Mouse (Mus musculus) intestine, embryonic 14.5 days (tissue): Measurements from ENCODE around the gene Cplx2. TPM values are rescaled to one million over a fixed set of nuclear protein-coding genes. Genes with fewer than 3 reads are reported as not detected.

Experiments used
- ATAC-seq: fragments of 200-750 bp; cut with Nextera tagmentation; replicated peaks from 2 replicates; pipeline ENCODE4 v1.8.0; 2017; ENCODE audit warnings: low read depth, moderate number of reproducible peaks, moderate TSS enrichment, moderate library complexity; ENCODE audit not compliant: low FRiP score, low TSS enrichment
- DNase-seq: peaks from one replicate; pipeline ENCODE4 v3.0.0-alpha.2; 2018; ENCODE audit warnings: low spot score
- H3K27ac ChIP-seq: fragments of 300-500 bp; sonication (generic); 2 replicates; pipeline ENCODE4 v1.5.1; 2014; ENCODE audit warnings: low read depth, mild to moderate bottlenecking, control low read depth
- H3K27me3 ChIP-seq: fragments of 300-500 bp; sonication (generic); replicated peaks from 2 replicates; pipeline ENCODE4 v1.6.1; 2014; ENCODE audit warnings: low read length, control low read depth; ENCODE audit not compliant: control insufficient read depth, insufficient read depth
- H3K36me3 ChIP-seq: fragments of 300-500 bp; sonication (generic); 2 replicates; pipeline ENCODE4 v1.6.1; 2014; ENCODE audit warnings: low read length, control low read depth; ENCODE audit not compliant: control insufficient read depth, insufficient read depth
- H3K4me1 ChIP-seq: fragments of 300-500 bp; sonication (generic); replicated peaks from 2 replicates; pipeline ENCODE4 v1.6.1; 2014; ENCODE audit warnings: low read length, control low read depth, mixed read lengths; ENCODE audit not compliant: control insufficient read depth, insufficient read depth
- H3K4me2 ChIP-seq: fragments of 300-500 bp; sonication (generic); 2 replicates; pipeline ENCODE4 v1.6.1; 2014; ENCODE audit warnings: low read length
- H3K4me3 ChIP-seq: fragments of 300-500 bp; sonication (generic); 2 replicates; pipeline ENCODE4 v1.5.1; 2014; ENCODE audit warnings: low read depth, low read length, control low read depth, mixed read lengths
- H3K9ac ChIP-seq: fragments of 300-500 bp; sonication (generic); 2 replicates; pipeline ENCODE4 v1.6.1; 2014; ENCODE audit warnings: mild to moderate bottlenecking, low read length
- H3K9me3 ChIP-seq: fragments of 300-500 bp; sonication (generic); 2 replicates; pipeline ENCODE4 v1.6.1; 2016; ENCODE audit warnings: low read length, control low read depth; ENCODE audit not compliant: control insufficient read depth
- WGBS: fragments of 180-500 bp; shearing (Covaris S2); extraction: QIAGEN DNeasy Blood & Tissue Kit; methylation state at CpG from one replicate; pipeline ENCODE4 v1.1.7; 2014; 5-methylcytosine and 5-hydroxymethylcytosine counted together
- polyA plus RNA-seq: library from polyadenylated mRNA; unstranded; fragments of >200 nt; fragmentation: Nextera tagmentation; extraction: Ambion mirVana; gene quantifications from 2 replicates; pipeline ENCODE4 v1.2.1, GENCODE M21; 2014

Cplx2 gene
- polyA plus RNA-seq, 1 experiment from 2014 or later = 6.7 TPM

GRCm38 (mm10) chr13:54357420-54357819, 13.7 kb upstream of the Cplx2 start:
- Histone ChIP-seq H3K9ac (no peak overlapping the region), H3K4me2 (no peak overlapping the region), H3K27ac (no peak overlapping the region), H3K27me3 (no peaks in the 10 kb centered on the region), H3K36me3 (no peaks in the 10 kb centered on the region), H3K9me3 (no peaks in the 10 kb centered on the region), H3K4me1 (no peaks in the 10 kb centered on the region), H3K4me3 (no peak overlapping the region)
- 64% methylated on average over 4 of the region's 4 CpGs for WGBS
- no peak for DNase-seq
- no peak for ATAC-seq

DNA sequence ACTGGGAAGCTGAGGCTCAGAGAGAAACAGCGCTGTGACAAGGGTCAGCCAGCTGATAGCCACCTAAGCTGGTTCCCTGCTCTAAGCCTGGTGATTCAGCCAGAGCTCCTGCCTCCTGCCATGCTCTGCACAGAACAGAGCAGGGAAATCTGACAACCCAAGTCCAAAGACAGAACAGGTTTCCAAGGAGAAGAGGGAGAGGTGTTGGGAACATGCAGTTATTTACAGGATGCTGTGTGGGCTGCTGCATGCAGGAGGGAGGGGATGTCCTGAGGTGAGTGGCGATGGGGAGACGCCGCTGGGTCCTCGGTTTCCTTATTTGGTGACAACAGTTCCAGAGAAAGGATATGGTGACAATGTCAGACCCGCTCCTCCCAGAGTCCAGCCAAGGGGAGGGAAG, 12.0 kb upstream of the Cplx2 start:
- ATAC-seq = no peak
- no peaks in the 10 kb centered on the region for H3K4me1 ChIP-seq
- WGBS = 91% methylated on average over 6 of the region's 6 CpGs

GRCm38 (mm10) chr13:54364686-54365085, 6.5 kb upstream of the Cplx2 start:
- no peaks in the 10 kb centered on the region for H3K27me3 ChIP-seq
- H3K27ac ChIP-seq = no peak overlapping the region
- ATAC-seq (no peak), DNase-seq (no peak)
- H3K4me1 ChIP-seq = no peaks in the 10 kb centered on the region
- no peak overlapping the region for H3K9ac ChIP-seq
- no peaks in the 10 kb centered on the region for H3K36me3 ChIP-seq
- H3K4me3 ChIP-seq = no peak overlapping the region
- no peaks in the 10 kb centered on the region for H3K9me3 ChIP-seq
- H3K4me2 ChIP-seq = no peak overlapping the region
- 83% methylated on average over 7 of the region's 7 CpGs for WGBS

More for the DNA sequence above, 12.0 kb upstream of the Cplx2 start:
- no peaks in the 10 kb centered on the region for H3K9me3 ChIP-seq
- H3K27me3 ChIP-seq = no peaks in the 10 kb centered on the region
- H3K9ac ChIP-seq = no peak overlapping the region
- H3K36me3 ChIP-seq = no peaks in the 10 kb centered on the region
- H3K4me2 ChIP-seq = no peak overlapping the region
- no peak for DNase-seq
- no peak overlapping the region for H3K27ac ChIP-seq
- H3K4me3 ChIP-seq = no peak overlapping the region

DNA sequence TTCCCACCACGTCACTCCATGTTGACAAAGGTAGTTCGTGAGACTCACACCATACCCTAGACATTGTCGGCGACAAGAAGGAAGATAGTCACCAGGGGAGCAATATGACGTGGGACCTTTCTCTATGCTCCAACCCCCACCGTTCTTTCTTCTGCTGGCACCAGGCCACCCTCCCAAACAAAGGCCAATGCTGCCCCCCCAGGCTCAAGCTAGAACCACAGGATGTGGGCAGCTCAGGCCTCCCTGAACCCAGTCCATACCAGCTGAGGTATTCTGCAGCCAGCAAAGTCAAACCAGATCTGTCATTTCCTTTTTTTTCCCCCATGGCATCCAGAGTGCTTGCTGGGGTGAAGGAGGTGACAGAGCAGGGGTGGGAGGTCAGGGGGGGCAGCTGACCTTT, 3.4 kb upstream of the Cplx2 start:
- ATAC-seq = no peak
- H3K27ac ChIP-seq = no peak overlapping the region
- no peak overlapping the region for H3K4me3 ChIP-seq
- H3K9ac ChIP-seq = no peak overlapping the region
- H3K36me3 ChIP-seq = no peaks in the 10 kb centered on the region
- H3K9me3 ChIP-seq = no peaks in the 10 kb centered on the region
- peaks cover 14% of the 10 kb centered on the region for H3K27me3 ChIP-seq
- 82% methylated on average over 6 of the region's 6 CpGs for WGBS
- no peak for DNase-seq
- H3K4me1 ChIP-seq = peaks cover 11% of the 10 kb centered on the region; the same call in 1 of the 2 replicates
- H3K4me2 ChIP-seq = no peak overlapping the region

DNA sequence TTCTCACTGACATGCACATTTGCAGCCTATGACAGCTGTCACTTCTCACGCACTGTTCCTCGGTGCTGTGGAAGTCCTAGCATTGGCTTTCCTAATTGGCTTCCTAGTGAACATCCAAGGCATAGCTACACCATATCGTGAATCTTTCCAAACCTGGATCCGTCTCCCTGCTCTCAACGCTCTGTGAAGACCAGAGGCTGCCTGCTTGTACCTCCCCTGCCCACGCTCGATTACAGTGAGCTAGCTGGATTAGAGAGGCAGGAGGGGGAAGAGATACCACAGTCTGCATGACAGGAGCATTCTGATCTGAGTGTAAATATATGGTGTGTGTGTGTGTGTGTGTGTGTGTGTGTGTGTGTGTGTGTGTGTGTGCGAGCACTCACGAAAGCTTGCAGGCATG, 3.0 kb upstream of the Cplx2 start:
- peaks cover 14% of the 10 kb centered on the region for H3K27me3 ChIP-seq
- ATAC-seq = no peak
- no peak overlapping the region for H3K9ac ChIP-seq
- H3K4me1 ChIP-seq = peaks cover 11% of the 10 kb centered on the region; the same call in 1 of the 2 replicates
- no peak overlapping the region for H3K27ac ChIP-seq
- H3K36me3 ChIP-seq = no peaks in the 10 kb centered on the region
- H3K4me3 ChIP-seq = no peak overlapping the region
- no peaks in the 10 kb centered on the region for H3K9me3 ChIP-seq
- DNase-seq = no peak
- WGBS = 79% methylated on average over 9 of the region's 9 CpGs
- H3K4me2 ChIP-seq = no peak overlapping the region

- H3K27me3 ChIP-seq = peaks cover 18% of the 10 kb centered on the region
- H3K4me1 ChIP-seq = peaks cover 18% of the 10 kb centered on the region; the same call in 1 of the 2 replicates
- H3K4me2 ChIP-seq = peak overlapping the region; percentile 48
- no peak overlapping the region for H3K27ac ChIP-seq
- H3K9me3 ChIP-seq = no peaks in the 10 kb centered on the region
- peak overlapping the region; percentile 17 for H3K4me3 ChIP-seq
- under 1% methylated on average over 50 of the region's 59 CpGs for WGBS
- no peaks in the 10 kb centered on the region for H3K36me3 ChIP-seq
- H3K9ac ChIP-seq = no peak overlapping the region
- DNase-seq (peak; percentile 99), ATAC-seq (peak; percentile 87)
Measured at GRCm38 (mm10) chr13:54371387-54372330, 510 bp downstream of the Cplx2 start.

DNA sequence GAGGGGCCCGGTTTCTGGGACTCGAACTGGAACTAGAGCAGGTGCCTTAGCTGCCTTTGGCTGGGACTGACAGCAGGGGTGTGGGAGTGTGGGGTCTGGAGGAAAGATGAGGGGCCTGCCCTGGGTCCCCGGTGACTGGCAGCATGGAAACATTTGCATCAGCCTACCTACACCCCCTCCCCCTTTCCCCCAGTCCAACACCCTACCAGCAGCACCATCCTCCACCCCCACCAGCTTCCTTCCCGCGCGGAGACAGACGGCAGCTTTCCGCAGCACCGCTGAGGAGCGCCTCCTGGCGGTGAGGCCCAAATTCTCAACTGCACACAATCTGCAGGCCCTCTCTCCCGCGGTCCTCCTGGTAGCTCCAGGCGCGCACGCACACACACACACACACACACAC, 1.5 kb downstream of the Cplx2 start:
- no peaks in the 10 kb centered on the region for H3K9me3 ChIP-seq
- peaks cover 18% of the 10 kb centered on the region for H3K27me3 ChIP-seq
- H3K27ac ChIP-seq = no peak overlapping the region
- no peak overlapping the region for H3K4me3 ChIP-seq
- peaks cover 18% of the 10 kb centered on the region; the same call in 1 of the 2 replicates for H3K4me1 ChIP-seq
- no peak overlapping the region for H3K9ac ChIP-seq
- ATAC-seq (no peak), DNase-seq (peak; percentile 80)
- no peak overlapping the region for H3K4me2 ChIP-seq
- WGBS = 1% methylated on average over 16 of the region's 16 CpGs
- no peaks in the 10 kb centered on the region for H3K36me3 ChIP-seq

DNA sequence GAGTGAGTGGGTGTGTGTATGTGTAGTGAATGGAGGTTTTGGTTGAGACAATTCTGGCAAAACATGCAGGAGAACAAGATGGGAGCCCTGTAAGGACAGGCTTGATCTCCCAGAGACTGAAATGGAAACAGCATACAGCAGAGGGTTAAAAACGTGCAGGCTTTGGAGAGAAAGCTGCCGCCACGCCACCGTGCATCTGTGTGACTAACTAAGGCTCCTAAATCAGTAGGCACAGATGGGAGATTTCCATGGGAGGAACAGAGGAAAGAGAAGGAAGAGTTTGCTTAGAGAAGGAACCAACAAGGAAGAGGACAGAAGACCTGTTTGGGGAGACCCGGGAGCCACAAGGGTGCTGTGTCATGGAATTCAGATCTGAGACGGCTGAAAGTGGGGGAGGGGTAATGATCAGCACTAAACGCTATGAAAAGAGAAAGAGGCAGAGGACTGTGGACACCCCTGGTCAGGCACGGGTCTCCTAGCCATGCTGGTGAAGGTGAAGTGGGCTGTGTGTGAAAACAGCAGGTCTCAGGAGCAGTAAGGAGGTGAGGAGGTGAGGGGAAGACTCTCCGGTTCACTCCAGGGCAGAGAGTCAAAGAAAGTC, 3.1 kb downstream of the Cplx2 start:
- Histone ChIP-seq H3K36me3 (no peaks in the 10 kb centered on the region), H3K4me3 (no peak overlapping the region), H3K9ac (no peak overlapping the region), H3K27ac (no peak overlapping the region), H3K4me2 (no peak overlapping the region), H3K4me1 (peaks cover 18% of the 10 kb centered on the region; the same call in 1 of the 2 replicates), H3K27me3 (peaks cover 18% of the 10 kb centered on the region), H3K9me3 (no peaks in the 10 kb centered on the region)
- DNase-seq (no peak), ATAC-seq (no peak)
- 42% methylated on average over 9 of the region's 9 CpGs for WGBS
